Mouse (Mus musculus) limb, embryonic 14.5 days (tissue): ENCODE results near the gene Slc35e3. TPM values are rescaled to one million over a fixed set of nuclear protein-coding genes. Genes with fewer than 3 reads are reported as not detected.
A peak's percentile ranks its signal among the peaks of the same experiment; 100 is the strongest.

Experiments used
- ATAC-seq: fragments of 200-750 bp; cut with Nextera tagmentation; 2 replicates; pipeline ENCODE4 v1.8.0; 2017; ENCODE audit warnings: low read depth, moderate number of reproducible peaks, moderate TSS enrichment; ENCODE audit not compliant: low FRiP score
- DNase-seq: peaks from one replicate; pipeline ENCODE4 v3.0.0-alpha.2; 2015; ENCODE audit warnings: low spot score
- H3K27ac ChIP-seq: fragments of 300-500 bp; sonication (generic); replicated peaks from 2 replicates; pipeline ENCODE4 v1.5.1; 2014; ENCODE audit warnings: low read depth, mild to moderate bottlenecking, low read length, moderate library complexity, mixed read lengths
- H3K27me3 ChIP-seq: fragments of 300-500 bp; sonication (generic); 2 replicates; pipeline ENCODE4 v1.6.1; 2014; ENCODE audit warnings: low read length, mixed read lengths; ENCODE audit not compliant: control insufficient read depth, insufficient read depth
- H3K36me3 ChIP-seq: fragments of 300-500 bp; sonication (generic); 2 replicates; pipeline ENCODE4 v1.6.1; 2014; ENCODE audit warnings: mild to moderate bottlenecking, low read length, moderate library complexity, mixed read lengths; ENCODE audit not compliant: control insufficient read depth, insufficient read depth
- H3K4me1 ChIP-seq: fragments of 300-500 bp; sonication (generic); 2 replicates; pipeline ENCODE4 v1.6.1; 2014; ENCODE audit warnings: antibody characterized with exemption, low read length, mixed read lengths; ENCODE audit not compliant: control insufficient read depth, insufficient read depth
- H3K4me2 ChIP-seq: fragments of 300-500 bp; sonication (generic); replicated peaks from 2 replicates; pipeline ENCODE4 v1.6.1; 2014; ENCODE audit warnings: low read depth, mild to moderate bottlenecking, low read length, moderate library complexity; ENCODE audit not compliant: severe bottlenecking
- H3K4me3 ChIP-seq: fragments of 300-500 bp; sonication (generic); replicated peaks from 2 replicates; pipeline ENCODE4 v1.5.1; 2014; ENCODE audit warnings: low read length
- H3K9ac ChIP-seq: fragments of 300-500 bp; sonication (generic); 2 replicates; pipeline ENCODE4 v1.6.1; 2014; ENCODE audit warnings: mild to moderate bottlenecking, low read depth, low read length, moderate library complexity; ENCODE audit not compliant: severe bottlenecking
- H3K9me3 ChIP-seq: fragments of 300-500 bp; sonication (generic); 2 replicates; pipeline ENCODE4 v1.6.1; 2016; ENCODE audit warnings: low read length; ENCODE audit not compliant: control insufficient read depth
- POLR2A ChIP-seq: fragments of 200-500 bp; IDR thresholded peaks from 2 replicates; pipeline ENCODE4 v1.8.0; 2012; ENCODE audit warnings: inconsistent platforms, mild to moderate bottlenecking, moderate library complexity, borderline replicate concordance; ENCODE audit not compliant: insufficient read depth, insufficient read length; ENCODE audit errors: extremely low read depth
- WGBS: fragments of 180-500 bp; shearing (Covaris S2); extraction: QIAGEN DNeasy Blood & Tissue Kit; methylation state at CpG from one replicate; pipeline ENCODE4 v1.1.7; 2014; 5-methylcytosine and 5-hydroxymethylcytosine counted together
- polyA plus RNA-seq, 2 experiments: library from polyadenylated mRNA; depleted of rRNA in 1 of 2; stranded (reverse) in 1 of 2; unstranded in 1 of 2; fragments of >200 nt; fragmentation: Nextera tagmentation in 1 of 2; extraction: Ambion mirVana in 1 of 2; gene quantifications; 2 replicates each; pipeline versions ENCODE4 v1.2.1 to v1.2.3; 2012 to 2014

The Slc35e3 gene
- polyA plus RNA-seq, 2 experiments: 21.7 to 36.2 TPM

GRCm38 (mm10) chr10:117712871-117713270 is 33.3 kb downstream of the Slc35e3 start:
- Histone ChIP-seq H3K4me1 (peaks cover 12% of the 10 kb centered on the region), H3K27ac (no peak overlapping the region), H3K9me3 (no peaks in the 10 kb centered on the region), H3K9ac (no peak overlapping the region), H3K4me2 (no peak overlapping the region), H3K36me3 (0 out of 2 replicates have a peak, but pooled peaks cover 5% of the 10 kb centered on the region), H3K4me3 (no peak overlapping the region), H3K27me3 (no peaks in the 10 kb centered on the region)
- WGBS: 85% methylated on average over 9 of the region's 9 CpGs
- ATAC-seq: no peak
- TF ChIP-seq POLR2A: no peak
- DNase-seq: no peak

- Histone ChIP-seq H3K36me3 (peaks cover 8% of the 10 kb centered on the region; the same call in 1 of the 2 replicates), H3K4me1 (peaks cover 8% of the 10 kb centered on the region), H3K9me3 (no peaks in the 10 kb centered on the region), H3K27ac (no peak overlapping the region), H3K9ac (no peak overlapping the region), H3K4me2 (no peak overlapping the region), H3K4me3 (no peak overlapping the region), H3K27me3 (no peaks in the 10 kb centered on the region)
- WGBS: 88% methylated on average over 9 of the region's 9 CpGs
- DNase-seq: no peak
- no peak for TF ChIP-seq POLR2A
- no peak for ATAC-seq
Measured at GRCm38 (mm10) chr10:117712191-117712754, 33.9 kb downstream of the Slc35e3 start.

- H3K4me2 ChIP-seq: peak overlapping the region; percentile 54
- peak overlapping the region; percentile 100; the same call in 1 of the 2 replicates for H3K9ac ChIP-seq
- H3K36me3 ChIP-seq: peaks cover 17% of the 10 kb centered on the region; the same call in 1 of the 2 replicates
- H3K27me3 ChIP-seq: no peaks in the 10 kb centered on the region
- peaks cover 8% of the 10 kb centered on the region for H3K4me1 ChIP-seq
- WGBS: 64% methylated on average over 5 of the region's 5 CpGs
- ATAC-seq (no peak), DNase-seq (no peak)
- no peaks in the 10 kb centered on the region for H3K9me3 ChIP-seq
- peak overlapping the region; percentile 98 for H3K4me3 ChIP-seq
- no peak overlapping the region for H3K27ac ChIP-seq
- TF ChIP-seq POLR2A: no peak
Measured at GRCm38 (mm10) chr10:117711408-117711807, 34.8 kb downstream of the Slc35e3 start.

GRCm38 (mm10) chr10:117710604-117711141 is 35.5 kb downstream of the Slc35e3 start, which contains the start of gene Mdm2:
Gene Mdm2, minus strand, starts transcription at chr10:117710758.
- peak; percentile 95 for DNase-seq
- Histone ChIP-seq H3K9me3 (no peaks in the 10 kb centered on the region), H3K27me3 (no peaks in the 10 kb centered on the region), H3K27ac (peak within 1 kb of the TSS; percentile 98), H3K36me3 (peaks cover 17% of the 10 kb centered on the region; the same call in 1 of the 2 replicates), H3K9ac (peak within 1 kb of the TSS; percentile 100), H3K4me2 (peak within 1 kb of the TSS; percentile 54), H3K4me1 (peaks cover 8% of the 10 kb centered on the region), H3K4me3 (peak within 1 kb of the TSS; percentile 98)
- WGBS: under 1% methylated on average over 40 of the region's 52 CpGs
- TF ChIP-seq POLR2A: peak; percentile 95
- ATAC-seq: peak; percentile 95

GRCm38 (mm10) chr10:117709930-117710603 is 36.1 kb downstream of the Slc35e3 start:
- Histone ChIP-seq H3K36me3 (peaks cover 22% of the 10 kb centered on the region; the same call in 1 of the 2 replicates), H3K9me3 (no peaks in the 10 kb centered on the region), H3K9ac (peak overlapping the region; percentile 100), H3K27ac (peak overlapping the region; percentile 98), H3K27me3 (no peaks in the 10 kb centered on the region), H3K4me2 (peak overlapping the region; percentile 54), H3K4me1 (peaks cover 8% of the 10 kb centered on the region), H3K4me3 (peak overlapping the region; percentile 98)
- ATAC-seq (peak; percentile 69), DNase-seq (peak; percentile 73)
- WGBS: under 1% methylated on average over 40 of the region's 71 CpGs
- no peak for TF ChIP-seq POLR2A
